Mouse (Mus musculus) midbrain, embryonic 14.5 days (tissue): ENCODE data around the gene Dusp9. TPM values are rescaled to one million over a fixed set of nuclear protein-coding genes. Genes with fewer than 3 reads are reported as not detected.

Experiments used
- polyA plus RNA-seq: library from polyadenylated mRNA; unstranded; fragments of >200 nt; fragmentation: Nextera tagmentation; extraction: Ambion mirVana; gene quantifications from 2 replicates; pipeline ENCODE4 v1.2.1, GENCODE M21; 2014

The Dusp9 gene
- polyA plus RNA-seq, 1 experiment from 2014 or later = 0.22 TPM

Other genes with a start within 250 kb of the Dusp9 start
- not detected in 2 replicates for gene Gm18336, start 240.7 kb upstream of the Dusp9 start, polyA plus RNA-seq
- gene Zfp92, start 228.3 kb upstream of the Dusp9 start, polyA plus RNA-seq = 0.65 and 0.87 TPM in 2 replicates
- not detected in 2 replicates for gene Trex2, start 204.1 kb upstream of the Dusp9 start, polyA plus RNA-seq
- 67.1 and 69.1 TPM in 2 replicates for gene Haus7, start 180.4 kb upstream of the Dusp9 start, polyA plus RNA-seq
- gene Bgn, start 155.8 kb upstream of the Dusp9 start, polyA plus RNA-seq = 9.2 and 30.6 TPM in 2 replicates
- 4.9 and 5.0 TPM in 2 replicates for gene Atp2b3, start 136.3 kb upstream of the Dusp9 start, polyA plus RNA-seq
- gene Pnck, start 20.7 kb downstream of the Dusp9 start, polyA plus RNA-seq = 138 and 176 TPM in 2 replicates
- 8.9 and 9.5 TPM in 2 replicates for gene Slc6a8, start 33.7 kb downstream of the Dusp9 start, polyA plus RNA-seq
- 106 and 116 TPM in 2 replicates for gene Bcap31, start 76.8 kb downstream of the Dusp9 start, polyA plus RNA-seq
- gene Abcd1, start 77.2 kb downstream of the Dusp9 start, polyA plus RNA-seq = 7.1 and 8.7 TPM in 2 replicates
- 0.12 and 0.19 TPM in 2 replicates for gene Plxnb3, start 117.7 kb downstream of the Dusp9 start, polyA plus RNA-seq
- 1.5 and 2.5 TPM in 2 replicates for gene Srpk3, start 135.0 kb downstream of the Dusp9 start, polyA plus RNA-seq
- gene Idh3g, start 147.5 kb downstream of the Dusp9 start, polyA plus RNA-seq = 248 and 252 TPM in 2 replicates
- gene Ssr4, start 147.6 kb downstream of the Dusp9 start, polyA plus RNA-seq = 152 and 162 TPM in 2 replicates
- 5.9 and 20.8 TPM in 2 replicates for gene Pdzd4, start 185.6 kb downstream of the Dusp9 start, polyA plus RNA-seq